Mouse (Mus musculus): Measurements from ENCODE around the gene Gpr4.

- TF ChIP-seq POLR2A (IDR thresholded peaks at IDR 0.05; ENCODE audit: borderline replicate concordance, extremely low read depth, insufficient read depth, insufficient read length, poor library complexity, severe bottlenecking) (no peak), CTCF (IDR thresholded peaks at IDR 0.05; ENCODE audit: borderline replicate concordance, extremely low read depth, insufficient read depth, insufficient read length) (peak; percentile 48; the same call in 1 of the 2 replicates)
Measured at GRCm38 (mm10) chr7:19197985-19198384, 14.4 kb upstream of the Gpr4 start.
